Mouse (Mus musculus): ENCODE results near the gene Ak3.

GRCm38 (mm10) chr19:29049401-29050075, 1.8 kb upstream of the Ak3 start:
- TF ChIP-seq CTCF (conservative IDR thresholded peaks at IDR 0.05; ENCODE audit: insufficient read depth, insufficient read length, low read depth, low read length), result no peak
- TF ChIP-seq POLR2A (IDR thresholded peaks at IDR 0.05; ENCODE audit: low read depth, low read length), result no peak

Measured in kidney, adult 2 months (tissue).